Mouse (Mus musculus) lung, adult 18-20 months (tissue): Measurements from ENCODE around the gene Anxa5.

Source experiments
- DNase-seq, 2 experiments: peaks; one replicate each; pipeline ENCODE4 v3.0.0; 2022; ENCODE audit warnings: mixed read lengths in 2 of 2

Gene Anxa5

DNA sequence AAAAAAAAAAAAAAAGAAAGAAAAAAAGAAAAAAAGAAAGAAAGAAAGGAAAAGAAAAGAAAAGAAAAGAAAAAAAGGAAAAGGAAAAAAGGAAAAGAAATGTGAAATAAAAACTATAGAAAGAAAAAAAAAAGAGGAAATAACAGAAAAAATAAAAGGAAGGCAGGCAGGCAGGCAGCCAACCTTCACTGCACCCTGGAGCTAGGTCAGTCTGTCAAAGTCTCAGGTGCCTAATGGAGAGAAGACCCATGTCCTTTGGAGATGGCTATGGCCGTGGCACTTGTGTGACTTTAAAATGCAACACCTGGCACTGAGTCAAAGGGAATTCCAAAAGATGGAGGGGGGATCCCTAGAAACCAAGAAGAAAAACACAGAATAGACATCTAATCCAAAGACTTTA lies 12.7 kb upstream of the Anxa5 start:
- DNase-seq = no peak

GRCm38 (mm10) chr3:36486881-36487280 lies 11.2 kb upstream of the Anxa5 start:
- no peak for DNase-seq

- DNase-seq = peak; percentile 30
Measured at GRCm38 (mm10) chr3:36486176-36486575, 10.5 kb upstream of the Anxa5 start.

- no peak for DNase-seq
Measured at GRCm38 (mm10) chr3:36484292-36484691, 8.6 kb upstream of the Anxa5 start.

GRCm38 (mm10) chr3:36482940-36483339 lies 7.2 kb upstream of the Anxa5 start:
- DNase-seq = peak in 1 of 2 experiments; percentile 45

DNA sequence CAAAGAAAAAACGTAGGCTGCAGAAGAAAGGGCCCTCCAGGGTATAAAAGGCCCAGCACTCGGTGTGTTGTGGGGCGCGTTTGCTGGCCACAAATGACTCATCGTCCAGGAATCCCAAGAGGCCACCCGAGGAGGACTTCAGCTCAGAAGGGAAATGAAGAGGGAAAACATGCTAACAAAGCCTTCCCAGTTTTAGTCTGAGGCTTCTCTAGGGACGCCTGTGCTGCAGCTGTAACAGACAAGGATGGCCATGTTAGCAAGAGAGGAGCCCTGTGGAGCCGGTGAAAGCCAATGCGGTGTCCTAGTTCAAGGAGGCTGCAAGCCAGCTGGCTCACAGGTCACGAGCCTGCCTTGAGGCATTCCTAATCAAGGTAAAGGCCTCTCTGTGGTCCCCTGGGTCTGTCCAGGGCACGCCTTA lies 6.1 kb upstream of the Anxa5 start:
- peak; percentile 84 to 85 for DNase-seq

- DNase-seq = peak in 1 of 2 experiments; percentile 57
Measured at GRCm38 (mm10) chr3:36480486-36480885, 4.8 kb upstream of the Anxa5 start.

DNA sequence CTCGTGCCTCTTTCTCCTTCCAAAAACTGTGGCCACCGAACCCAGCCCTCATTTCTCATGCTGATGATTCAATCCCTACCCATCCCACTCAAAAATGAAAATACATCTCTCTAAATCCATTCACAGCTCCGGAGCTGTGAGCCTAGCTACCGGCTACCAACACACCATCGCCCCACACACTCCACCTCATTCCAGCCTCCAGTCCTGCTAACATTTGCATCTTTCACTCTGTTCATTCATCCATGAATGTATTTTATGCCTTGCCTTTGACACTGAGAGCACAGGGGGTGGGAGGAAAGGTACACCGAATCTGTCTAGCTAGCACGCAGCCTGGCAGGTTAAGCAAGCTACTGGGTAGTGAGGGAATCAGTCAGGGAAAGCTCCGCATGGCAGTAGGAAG lies 3.1 kb upstream of the Anxa5 start:
- no peak for DNase-seq

DNA sequence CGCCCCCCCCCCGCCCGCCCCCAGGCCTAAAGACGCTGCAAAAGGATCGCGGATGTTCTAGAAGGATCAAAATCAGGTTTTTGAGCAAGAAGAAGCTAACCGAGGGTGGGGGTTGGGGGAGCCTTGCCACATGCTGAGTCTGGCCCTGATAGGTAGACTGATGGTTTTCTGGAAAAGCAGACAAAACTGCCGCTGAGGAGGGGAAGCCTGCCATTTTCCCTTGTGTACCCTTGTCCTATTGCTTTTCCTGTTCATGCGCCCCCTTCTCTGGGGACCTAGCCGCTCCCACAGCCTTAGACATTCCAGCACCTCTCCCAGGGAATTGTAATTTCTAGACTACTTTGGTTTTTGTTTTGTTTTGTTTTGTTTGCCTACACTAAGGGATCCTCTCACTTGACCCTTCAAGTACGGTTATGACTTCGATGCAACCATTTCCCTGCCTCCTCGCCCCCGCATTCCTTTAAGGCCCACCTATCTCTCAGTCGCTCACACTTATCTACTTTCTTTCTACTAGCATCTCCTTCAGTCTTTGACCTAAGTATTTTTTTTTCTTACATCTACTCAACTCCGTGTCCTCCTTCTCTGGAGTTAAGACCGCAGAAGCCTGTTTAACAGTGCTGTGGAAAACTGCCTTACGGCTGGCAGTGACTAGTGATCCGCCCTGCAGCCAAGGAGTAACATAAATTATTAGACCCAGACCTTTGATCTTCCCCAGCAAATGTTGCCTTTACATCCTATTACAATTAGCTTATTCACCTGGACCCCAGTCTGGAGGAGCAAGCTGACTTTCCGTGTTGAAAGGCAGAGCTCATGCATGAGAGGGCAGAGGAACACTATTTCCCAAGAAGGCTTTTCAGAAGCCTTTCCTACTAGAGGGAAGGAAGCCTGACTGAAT lies 814 bp upstream of the Anxa5 start:
- peak in 1 of 2 experiments; percentile 22 for DNase-seq

DNA sequence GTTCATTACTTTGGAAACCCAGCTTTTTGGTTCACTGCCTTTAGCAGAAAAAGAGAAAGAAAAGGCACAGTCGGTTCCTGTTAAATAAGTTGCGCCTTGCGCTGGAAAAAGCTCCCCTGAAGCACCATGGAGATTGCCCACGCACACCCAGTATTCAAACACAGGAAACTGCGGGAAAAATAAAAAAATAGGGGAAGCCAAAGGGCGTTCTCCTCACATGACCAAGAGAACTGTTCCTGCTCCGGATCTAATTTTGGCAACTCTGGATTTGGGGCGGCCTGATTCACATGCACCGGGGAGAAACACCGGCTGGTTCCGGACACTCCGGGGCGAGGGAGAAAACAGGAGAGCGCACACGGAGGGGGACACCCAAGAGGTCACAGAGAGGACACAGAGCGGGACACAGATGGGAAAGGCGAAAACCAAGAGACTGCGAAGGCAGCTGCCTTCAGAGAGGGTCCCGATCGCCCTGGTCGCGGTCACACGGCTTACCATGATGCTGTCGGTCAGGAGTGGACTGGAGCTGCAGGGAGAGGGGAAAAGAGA lies 683 bp downstream of the Anxa5 start:
- DNase-seq = peak; percentile 61 to 71

DNA sequence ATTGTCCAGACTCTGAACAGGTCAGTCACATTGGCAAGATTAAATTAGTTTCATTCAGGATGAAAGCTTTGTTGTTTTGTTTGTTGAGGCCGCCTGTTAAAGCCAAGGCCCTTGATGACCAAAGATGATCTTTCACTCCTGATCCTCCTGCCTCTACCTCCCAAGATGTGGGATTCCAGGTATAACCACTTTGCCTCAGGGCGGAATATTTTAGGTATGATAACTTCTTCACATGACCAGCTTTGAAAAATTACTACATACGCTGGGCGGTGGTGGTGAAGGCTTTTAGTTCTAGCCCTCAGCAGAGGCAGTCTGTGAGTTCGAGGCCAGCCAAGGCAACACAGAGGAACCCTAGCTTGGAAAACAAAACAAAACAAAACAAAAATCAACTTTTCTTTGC lies 1.3 kb downstream of the Anxa5 start:
- no peak for DNase-seq

GRCm38 (mm10) chr3:36473222-36473621 lies 2.5 kb downstream of the Anxa5 start:
- no peak for DNase-seq

DNA sequence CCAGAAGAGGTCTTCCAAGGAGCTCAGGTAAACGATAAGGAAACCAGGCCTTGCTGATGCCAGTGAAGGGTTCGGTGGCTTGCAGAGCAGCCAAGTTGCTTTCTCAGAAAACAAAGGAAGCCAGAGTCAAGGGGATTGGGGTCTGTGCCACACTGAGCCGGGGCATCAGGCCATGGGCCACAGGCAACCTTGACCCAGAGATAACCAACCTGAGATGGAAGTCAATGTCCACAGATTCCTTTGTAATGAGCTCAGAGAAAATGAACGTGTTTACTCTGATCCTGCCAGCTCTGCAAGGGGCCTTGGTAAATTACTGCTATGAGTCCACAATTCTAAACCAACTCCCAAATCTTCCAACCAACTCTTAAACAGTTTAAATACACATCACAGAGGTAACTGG lies 3.8 kb downstream of the Anxa5 start:
- DNase-seq = no peak

GRCm38 (mm10) chr3:36468871-36469270 lies 6.8 kb downstream of the Anxa5 start:
- DNase-seq = peak; percentile 27 to 36

DNA sequence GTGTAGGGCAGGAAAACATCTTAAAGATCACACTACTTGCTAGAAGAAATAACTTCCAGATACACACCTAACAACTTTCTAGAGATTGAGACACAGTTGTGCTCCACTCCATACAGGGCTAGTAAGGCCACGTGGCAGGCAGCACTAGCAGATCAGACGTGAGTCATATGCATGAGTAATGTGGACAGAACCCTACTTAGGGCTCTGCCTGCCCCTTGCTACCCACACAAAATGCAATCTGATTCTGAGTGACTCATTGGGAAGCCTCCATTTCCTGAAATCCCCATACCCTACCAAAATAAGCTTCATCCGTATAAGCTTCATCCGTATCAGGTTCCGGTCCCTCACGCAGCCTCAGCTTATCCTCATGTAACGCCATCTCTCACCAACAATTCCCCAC lies 8.1 kb downstream of the Anxa5 start:
- peak; percentile 31 to 41 for DNase-seq

DNA sequence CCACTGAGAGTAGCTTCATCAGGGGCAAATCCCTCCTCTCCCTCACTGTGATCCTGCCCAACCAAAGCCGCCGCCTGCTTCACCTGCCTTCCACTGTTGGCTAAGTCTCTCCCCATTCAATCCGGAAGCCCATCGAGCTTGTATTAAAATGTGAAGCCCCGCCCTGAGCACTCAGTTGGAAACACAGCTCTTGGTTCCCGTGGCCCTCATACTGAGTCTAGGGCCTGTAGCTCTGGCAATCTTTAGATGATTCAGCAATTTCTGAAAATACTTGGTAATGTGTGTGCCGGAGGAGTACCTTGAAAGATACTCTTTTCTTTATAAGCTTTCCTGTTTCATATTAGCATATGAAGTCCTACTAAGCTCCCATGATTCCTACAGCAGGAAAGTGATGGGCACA lies 10.2 kb downstream of the Anxa5 start:
- DNase-seq = peak in 1 of 2 experiments; percentile 34

- DNase-seq = no peak
Measured at GRCm38 (mm10) chr3:36462348-36462747, 13.3 kb downstream of the Anxa5 start.

- no peak for DNase-seq
Measured at GRCm38 (mm10) chr3:36461819-36462218, 13.9 kb downstream of the Anxa5 start.

GRCm38 (mm10) chr3:36460717-36461116 lies 15.0 kb downstream of the Anxa5 start:
- DNase-seq = no peak

DNA sequence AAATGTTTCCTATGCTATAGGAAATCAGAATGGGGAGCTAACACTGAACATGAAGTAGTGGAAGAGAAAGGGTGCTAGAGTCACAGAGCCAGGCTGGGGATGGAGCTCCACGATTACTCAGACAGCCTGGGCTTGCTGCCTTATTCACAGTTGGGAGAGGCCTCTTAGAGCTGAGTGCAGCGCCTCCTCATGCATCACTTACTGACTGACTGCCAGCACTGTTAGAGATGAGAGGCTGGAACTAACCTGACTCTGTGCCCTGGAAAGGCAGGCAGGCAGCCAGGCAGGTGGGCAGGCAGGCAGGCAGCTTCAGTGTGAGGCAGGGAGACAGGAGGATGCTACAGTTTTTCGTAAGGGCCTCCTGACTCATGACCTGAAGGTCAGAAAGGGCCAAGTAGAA lies 20.1 kb downstream of the Anxa5 start:
- DNase-seq = peak in 1 of 2 experiments; percentile 23

DNA sequence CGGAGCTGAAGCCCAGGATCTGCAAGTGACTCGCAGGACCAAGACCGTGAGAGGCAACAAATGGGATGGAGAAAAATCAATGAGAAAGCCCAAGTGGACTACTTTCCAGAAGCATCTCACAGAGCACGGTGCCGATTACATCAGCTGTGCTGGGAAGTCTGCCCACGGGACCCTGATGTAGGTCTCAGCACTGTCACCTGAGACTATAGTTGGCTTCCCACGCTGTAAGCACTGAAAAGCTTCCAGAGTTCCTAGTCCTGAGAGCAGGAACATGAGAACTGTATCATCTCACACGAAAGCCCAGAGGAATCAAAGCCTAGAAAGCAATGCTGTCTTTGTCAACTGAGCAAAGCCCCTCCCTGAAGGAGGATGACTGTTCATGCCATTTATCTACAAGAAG lies 20.6 kb downstream of the Anxa5 start:
- no peak for DNase-seq

GRCm38 (mm10) chr3:36452502-36452901 lies 23.2 kb downstream of the Anxa5 start:
- no peak for DNase-seq

GRCm38 (mm10) chr3:36449292-36450165 lies 26.2 kb downstream of the Anxa5 start:
- peak; percentile 53 to 66 for DNase-seq
